Mouse (Mus musculus) heart, embryonic 10.5 days (tissue): ENCODE measurements around the gene Elmsan1. TPM values are rescaled to one million over a fixed set of nuclear protein-coding genes. Genes with fewer than 3 reads are reported as not detected.
A peak's percentile ranks its signal among the peaks of the same experiment; 100 is the strongest.

Experiments used
- DNase-seq: peaks from one replicate; pipeline ENCODE4 v3.0.0-alpha.2; 2017; ENCODE audit warnings: low spot score
- H3K27ac ChIP-seq: fragments of 300-500 bp; sonication (generic); 2 replicates; pipeline ENCODE4 v1.5.1; 2016; ENCODE audit warnings: mild to moderate bottlenecking
- H3K27me3 ChIP-seq: fragments of 300-500 bp; sonication (generic); 2 replicates; pipeline ENCODE4 v1.6.1; 2016; ENCODE audit warnings: mild to moderate bottlenecking; ENCODE audit not compliant: poor library complexity, insufficient read depth, severe bottlenecking
- H3K36me3 ChIP-seq: fragments of 300-500 bp; sonication (generic); 2 replicates; pipeline ENCODE4 v1.6.1; 2016; ENCODE audit warnings: mild to moderate bottlenecking, moderate library complexity
- H3K4me1 ChIP-seq: fragments of 300-500 bp; sonication (generic); 2 replicates; pipeline ENCODE4 v1.6.1; 2016; ENCODE audit warnings: mild to moderate bottlenecking
- H3K4me3 ChIP-seq: fragments of 300-500 bp; sonication (generic); 2 replicates; pipeline ENCODE4 v1.5.1; 2016; ENCODE audit warnings: mild to moderate bottlenecking, moderate library complexity
- H3K9me3 ChIP-seq: fragments of 300-500 bp; sonication (generic); 2 replicates; pipeline ENCODE4 v1.6.1; 2016; ENCODE audit warnings: mild to moderate bottlenecking, moderate library complexity
- WGBS: fragments of 180-500 bp; shearing (Covaris S2); methylation state at CpG from one replicate; pipeline ENCODE4 v1.1.7; 2016; 5-methylcytosine and 5-hydroxymethylcytosine counted together
- polyA plus RNA-seq: library from polyadenylated mRNA; unstranded; fragments of >200 nt; fragmentation: Nextera tagmentation; extraction: Ambion mirVana; gene quantifications from 2 replicates; pipeline ENCODE4 v1.2.1, GENCODE M21; 2016

The Elmsan1 gene
- polyA plus RNA-seq, 1 experiment from 2014 or later, result 10.5 TPM

- Histone ChIP-seq H3K27me3 (peaks cover 5% of the 10 kb centered on the region; the same call in 1 of the 2 replicates), H3K4me1 (peaks cover 87% of the 10 kb centered on the region), H3K9me3 (no peaks in the 10 kb centered on the region), H3K27ac (no peak overlapping the region), H3K4me3 (no peak overlapping the region), H3K36me3 (no peaks in the 10 kb centered on the region; the same call in 1 of the 2 replicates)
- no peak for DNase-seq
- 78% methylated on average over 11 of the region's 11 CpGs for WGBS
These were observed 8.4 kb downstream of the Elmsan1 start for GRCm38 (mm10) chr12:84210288-84210687.

GRCm38 (mm10) chr12:84209093-84209492, 9.6 kb downstream of the Elmsan1 start:
- Histone ChIP-seq H3K27me3 (peaks cover 5% of the 10 kb centered on the region; the same call in 1 of the 2 replicates), H3K4me3 (no peak overlapping the region), H3K9me3 (no peaks in the 10 kb centered on the region), H3K27ac (no peak overlapping the region), H3K36me3 (no peaks in the 10 kb centered on the region; the same call in 1 of the 2 replicates), H3K4me1 (peaks cover 86% of the 10 kb centered on the region)
- WGBS, result 83% methylated on average over 11 of the region's 11 CpGs
- no peak for DNase-seq

- Histone ChIP-seq H3K27me3 (peaks cover 5% of the 10 kb centered on the region; the same call in 1 of the 2 replicates), H3K9me3 (no peaks in the 10 kb centered on the region), H3K4me1 (peaks cover 90% of the 10 kb centered on the region), H3K36me3 (no peaks in the 10 kb centered on the region; the same call in 1 of the 2 replicates), H3K27ac (peak overlapping the region; percentile 22; the same call in 1 of the 2 replicates), H3K4me3 (no peak overlapping the region)
- DNase-seq, result no peak
- 85% methylated on average over 18 of the region's 18 CpGs for WGBS
These were observed 11.4 kb downstream of the Elmsan1 start for GRCm38 (mm10) chr12:84207209-84207817.

- WGBS, result 50% methylated on average over 7 of the region's 7 CpGs
- H3K4me3 ChIP-seq, result no peak overlapping the region
- peaks cover 90% of the 10 kb centered on the region for H3K4me1 ChIP-seq
- H3K27me3 ChIP-seq, result peaks cover 5% of the 10 kb centered on the region; the same call in 1 of the 2 replicates
- H3K27ac ChIP-seq, result peak overlapping the region; percentile 72; the same call in 1 of the 2 replicates
- no peak for DNase-seq
- H3K9me3 ChIP-seq, result no peaks in the 10 kb centered on the region
- H3K36me3 ChIP-seq, result no peaks in the 10 kb centered on the region; the same call in 1 of the 2 replicates
These were observed 12.2 kb downstream of the Elmsan1 start for GRCm38 (mm10) chr12:84206525-84206924.

GRCm38 (mm10) chr12:84205659-84206185, 13.0 kb downstream of the Elmsan1 start:
- H3K9me3 ChIP-seq, result no peaks in the 10 kb centered on the region
- peak overlapping the region; percentile 72; the same call in 1 of the 2 replicates for H3K27ac ChIP-seq
- DNase-seq, result no peak
- 77% methylated on average over 10 of the region's 10 CpGs for WGBS
- H3K4me3 ChIP-seq, result no peak overlapping the region
- peaks cover 5% of the 10 kb centered on the region; the same call in 1 of the 2 replicates for H3K27me3 ChIP-seq
- H3K36me3 ChIP-seq, result no peaks in the 10 kb centered on the region; the same call in 1 of the 2 replicates
- peaks cover 86% of the 10 kb centered on the region for H3K4me1 ChIP-seq

GRCm38 (mm10) chr12:84204662-84205061, 14.0 kb downstream of the Elmsan1 start:
- no peaks in the 10 kb centered on the region for H3K9me3 ChIP-seq
- H3K4me1 ChIP-seq, result peaks cover 77% of the 10 kb centered on the region
- H3K27ac ChIP-seq, result peak overlapping the region; percentile 72
- H3K4me3 ChIP-seq, result no peak overlapping the region
- 83% methylated on average over 8 of the region's 8 CpGs for WGBS
- H3K36me3 ChIP-seq, result no peaks in the 10 kb centered on the region; the same call in 1 of the 2 replicates
- H3K27me3 ChIP-seq, result peaks cover 4% of the 10 kb centered on the region; the same call in 1 of the 2 replicates
- no peak for DNase-seq

- Histone ChIP-seq H3K4me1 (peaks cover 80% of the 10 kb centered on the region), H3K9me3 (no peaks in the 10 kb centered on the region), H3K4me3 (peak overlapping the region; percentile 25; the same call in 1 of the 2 replicates), H3K27ac (peak overlapping the region; percentile 74), H3K36me3 (no peaks in the 10 kb centered on the region), H3K27me3 (no peaks in the 10 kb centered on the region)
- DNase-seq, result peak; percentile 94
- 31% methylated on average over 7 of the region's 7 CpGs for WGBS
These were observed 14.9 kb downstream of the Elmsan1 start for GRCm38 (mm10) chr12:84203778-84204216.

GRCm38 (mm10) chr12:84203170-84203777, 15.4 kb downstream of the Elmsan1 start:
- H3K27me3 ChIP-seq, result no peaks in the 10 kb centered on the region
- H3K4me1 ChIP-seq, result peaks cover 79% of the 10 kb centered on the region
- no peaks in the 10 kb centered on the region for H3K36me3 ChIP-seq
- no peaks in the 10 kb centered on the region for H3K9me3 ChIP-seq
- H3K4me3 ChIP-seq, result peak overlapping the region; percentile 25; the same call in 1 of the 2 replicates
- H3K27ac ChIP-seq, result peak overlapping the region; percentile 74
- DNase-seq, result peak; percentile 89
- 75% methylated on average over 7 of the region's 7 CpGs for WGBS

- H3K4me1 ChIP-seq, result peaks cover 79% of the 10 kb centered on the region
- 83% methylated on average over 10 of the region's 10 CpGs for WGBS
- no peaks in the 10 kb centered on the region for H3K36me3 ChIP-seq
- H3K27ac ChIP-seq, result peak overlapping the region; percentile 74; the same call in 1 of the 2 replicates
- no peak overlapping the region for H3K4me3 ChIP-seq
- no peaks in the 10 kb centered on the region for H3K9me3 ChIP-seq
- H3K27me3 ChIP-seq, result no peaks in the 10 kb centered on the region
- no peak for DNase-seq
These were observed 16.1 kb downstream of the Elmsan1 start for GRCm38 (mm10) chr12:84202561-84202960.

- WGBS, result 67% methylated on average over 18 of the region's 18 CpGs
These were observed 16.8 kb downstream of the Elmsan1 start for GRCm38 (mm10) chr12:84201686-84202484.

GRCm38 (mm10) chr12:84201222-84201621, 17.5 kb downstream of the Elmsan1 start:
- 86% methylated on average over 4 of the region's 4 CpGs for WGBS
- H3K4me1 ChIP-seq, result peaks cover 79% of the 10 kb centered on the region
- no peak overlapping the region for H3K4me3 ChIP-seq
- H3K9me3 ChIP-seq, result no peaks in the 10 kb centered on the region
- peak overlapping the region; percentile 49 for H3K27ac ChIP-seq
- no peaks in the 10 kb centered on the region for H3K27me3 ChIP-seq
- DNase-seq, result no peak
- no peaks in the 10 kb centered on the region for H3K36me3 ChIP-seq

More at GRCm38 (mm10) chr12:84201686-84202484, 16.8 kb downstream of the Elmsan1 start:
- Histone ChIP-seq H3K36me3 (no peaks in the 10 kb centered on the region), H3K4me3 (no peak overlapping the region), H3K27me3 (no peaks in the 10 kb centered on the region), H3K9me3 (no peaks in the 10 kb centered on the region), H3K27ac (peak overlapping the region; percentile 49), H3K4me1 (peaks cover 79% of the 10 kb centered on the region)
- DNase-seq, result no peak

GRCm38 (mm10) chr12:84198880-84199279, 19.8 kb downstream of the Elmsan1 start:
- DNase-seq, result no peak
- Histone ChIP-seq H3K4me3 (no peak overlapping the region), H3K36me3 (no peaks in the 10 kb centered on the region), H3K27me3 (no peaks in the 10 kb centered on the region), H3K9me3 (no peaks in the 10 kb centered on the region), H3K4me1 (peaks cover 80% of the 10 kb centered on the region), H3K27ac (peak overlapping the region; percentile 2; the same call in 1 of the 2 replicates)
- WGBS, result 74% methylated on average over 10 of the region's 10 CpGs
